Mouse (Mus musculus): ENCODE data around the gene Gm20708. TPM values are rescaled to one million over a fixed set of nuclear protein-coding genes. Genes with fewer than 3 reads are reported as not detected.
A peak's percentile ranks its signal among the peaks of the same experiment; 100 is the strongest.

Gm20708 gene
- polyA plus RNA-seq, 1 experiment from 2014 or later = 0.29 TPM

- Histone ChIP-seq H3K36me3 (ENCODE audit: control insufficient read depth, insufficient read depth, low read length) (peaks cover 8% of the 10 kb centered on the region), H3K27ac (ENCODE audit: low read length) (no peak overlapping the region)
Measured at GRCm38 (mm10) chr11:117769683-117770047, 39.8 kb upstream of the Gm20708 start.

GRCm38 (mm10) chr11:117770407-117770806 is 39.1 kb upstream of the Gm20708 start:
- Histone ChIP-seq H3K4me3 (ENCODE audit: low read length) (no peak overlapping the region), H3K4me2 (ENCODE audit: low read depth, low read length) (no peak overlapping the region), H3K9ac (ENCODE audit: low read depth, low read length) (no peak overlapping the region), H3K27ac (ENCODE audit: low read length) (no peak overlapping the region; the same call in 1 of the 2 replicates), H3K27me3 (replicated peaks; ENCODE audit: control insufficient read depth, insufficient read depth, low read length) (no peaks in the 10 kb centered on the region), H3K9me3 (ENCODE audit: control insufficient read depth, low read length) (no peaks in the 10 kb centered on the region), H3K4me1 (ENCODE audit: control insufficient read depth, insufficient read depth, low read length) (peaks cover 16% of the 10 kb centered on the region), H3K36me3 (ENCODE audit: control insufficient read depth, insufficient read depth, low read length) (peaks cover 5% of the 10 kb centered on the region; the same call in 1 of the 2 replicates)
- WGBS = 65% methylated on average over 10 of the region's 10 CpGs
- no peak for ATAC-seq

More at GRCm38 (mm10) chr11:117769683-117770047, 39.8 kb upstream of the Gm20708 start:
- Histone ChIP-seq H3K9ac (ENCODE audit: low read depth, low read length) (no peak overlapping the region), H3K4me2 (ENCODE audit: low read depth, low read length) (no peak overlapping the region), H3K9me3 (ENCODE audit: control insufficient read depth, low read length) (no peaks in the 10 kb centered on the region), H3K4me3 (ENCODE audit: low read length) (no peak overlapping the region), H3K27me3 (replicated peaks; ENCODE audit: control insufficient read depth, insufficient read depth, low read length) (no peaks in the 10 kb centered on the region), H3K4me1 (ENCODE audit: control insufficient read depth, insufficient read depth, low read length) (peaks cover 16% of the 10 kb centered on the region)
- 55% methylated on average over 7 of the region's 7 CpGs for WGBS
- ATAC-seq = no peak

- Histone ChIP-seq H3K4me3 (ENCODE audit: low read length) (no peak overlapping the region), H3K4me2 (ENCODE audit: low read depth, low read length) (no peak overlapping the region), H3K27me3 (replicated peaks; ENCODE audit: control insufficient read depth, insufficient read depth, low read length) (no peaks in the 10 kb centered on the region), H3K36me3 (ENCODE audit: control insufficient read depth, insufficient read depth, low read length) (peaks cover 1% of the 10 kb centered on the region; the same call in 1 of the 2 replicates), H3K27ac (ENCODE audit: low read length) (no peak overlapping the region), H3K9me3 (ENCODE audit: control insufficient read depth, low read length) (no peaks in the 10 kb centered on the region), H3K9ac (ENCODE audit: low read depth, low read length) (no peak overlapping the region), H3K4me1 (ENCODE audit: control insufficient read depth, insufficient read depth, low read length) (peaks cover 16% of the 10 kb centered on the region)
- no peak for ATAC-seq
- WGBS = 94% methylated on average over 7 of the region's 7 CpGs
Measured at GRCm38 (mm10) chr11:117772352-117772751, 37.1 kb upstream of the Gm20708 start.

- no peak overlapping the region for H3K9ac ChIP-seq (ENCODE audit: low read depth, low read length)
- no peak overlapping the region for H3K4me2 ChIP-seq (ENCODE audit: low read depth, low read length)
- H3K27ac ChIP-seq (ENCODE audit: low read length) = no peak overlapping the region
- no peak overlapping the region for H3K4me3 ChIP-seq (ENCODE audit: low read length)
- H3K9me3 ChIP-seq (ENCODE audit: control insufficient read depth, low read length) = no peaks in the 10 kb centered on the region
- H3K27me3 ChIP-seq (replicated peaks; ENCODE audit: control insufficient read depth, insufficient read depth, low read length) = no peaks in the 10 kb centered on the region
- H3K4me1 ChIP-seq (ENCODE audit: control insufficient read depth, insufficient read depth, low read length) = peaks cover 18% of the 10 kb centered on the region
- no peak for ATAC-seq
- 94% methylated on average over 10 of the region's 10 CpGs for WGBS
- peaks cover 3% of the 10 kb centered on the region; the same call in 1 of the 2 replicates for H3K36me3 ChIP-seq (ENCODE audit: control insufficient read depth, insufficient read depth, low read length)
Measured at GRCm38 (mm10) chr11:117774925-117775324, 34.5 kb upstream of the Gm20708 start.

GRCm38 (mm10) chr11:117775540-117775939 is 33.9 kb upstream of the Gm20708 start:
- H3K4me1 ChIP-seq (ENCODE audit: control insufficient read depth, insufficient read depth, low read length) = peaks cover 19% of the 10 kb centered on the region
- H3K36me3 ChIP-seq (ENCODE audit: control insufficient read depth, insufficient read depth, low read length) = peaks cover 3% of the 10 kb centered on the region; the same call in 1 of the 2 replicates
- no peak for ATAC-seq
- no peaks in the 10 kb centered on the region for H3K9me3 ChIP-seq (ENCODE audit: control insufficient read depth, low read length)
- no peak overlapping the region for H3K4me3 ChIP-seq (ENCODE audit: low read length)
- H3K9ac ChIP-seq (ENCODE audit: low read depth, low read length) = no peak overlapping the region
- no peaks in the 10 kb centered on the region for H3K27me3 ChIP-seq (replicated peaks; ENCODE audit: control insufficient read depth, insufficient read depth, low read length)
- no peak overlapping the region for H3K4me2 ChIP-seq (ENCODE audit: low read depth, low read length)
- 86% methylated on average over 13 of the region's 13 CpGs for WGBS
- no peak overlapping the region for H3K27ac ChIP-seq (ENCODE audit: low read length)

GRCm38 (mm10) chr11:117776085-117776792 is 33.2 kb upstream of the Gm20708 start:
- H3K4me1 ChIP-seq (ENCODE audit: control insufficient read depth, insufficient read depth, low read length) = peaks cover 24% of the 10 kb centered on the region
- WGBS = 92% methylated on average over 14 of the region's 14 CpGs
- H3K9me3 ChIP-seq (ENCODE audit: control insufficient read depth, low read length) = no peaks in the 10 kb centered on the region
- H3K4me3 ChIP-seq (ENCODE audit: low read length) = no peak overlapping the region
- no peaks in the 10 kb centered on the region for H3K27me3 ChIP-seq (replicated peaks; ENCODE audit: control insufficient read depth, insufficient read depth, low read length)
- H3K27ac ChIP-seq (ENCODE audit: low read length) = no peak overlapping the region
- no peak overlapping the region for H3K9ac ChIP-seq (ENCODE audit: low read depth, low read length)
- H3K4me2 ChIP-seq (ENCODE audit: low read depth, low read length) = no peak overlapping the region
- ATAC-seq = no peak
- H3K36me3 ChIP-seq (ENCODE audit: control insufficient read depth, insufficient read depth, low read length) = peaks cover 3% of the 10 kb centered on the region; the same call in 1 of the 2 replicates

- H3K4me2 ChIP-seq (ENCODE audit: low read depth, low read length) = no peak overlapping the region
- H3K4me1 ChIP-seq (ENCODE audit: control insufficient read depth, insufficient read depth, low read length) = peaks cover 31% of the 10 kb centered on the region
- no peak for ATAC-seq
- no peak overlapping the region for H3K4me3 ChIP-seq (ENCODE audit: low read length)
- H3K27ac ChIP-seq (ENCODE audit: low read length) = no peak overlapping the region
- no peaks in the 10 kb centered on the region for H3K27me3 ChIP-seq (replicated peaks; ENCODE audit: control insufficient read depth, insufficient read depth, low read length)
- peaks cover 3% of the 10 kb centered on the region; the same call in 1 of the 2 replicates for H3K36me3 ChIP-seq (ENCODE audit: control insufficient read depth, insufficient read depth, low read length)
- WGBS = 81% methylated on average over 5 of the region's 5 CpGs
- H3K9me3 ChIP-seq (ENCODE audit: control insufficient read depth, low read length) = no peaks in the 10 kb centered on the region
- H3K9ac ChIP-seq (ENCODE audit: low read depth, low read length) = no peak overlapping the region
Measured at GRCm38 (mm10) chr11:117777111-117777510, 32.4 kb upstream of the Gm20708 start.

- no peak overlapping the region for H3K4me2 ChIP-seq (ENCODE audit: low read depth, low read length)
- H3K4me1 ChIP-seq (ENCODE audit: control insufficient read depth, insufficient read depth, low read length) = peaks cover 35% of the 10 kb centered on the region
- H3K27ac ChIP-seq (ENCODE audit: low read length) = no peak overlapping the region
- no peaks in the 10 kb centered on the region for H3K9me3 ChIP-seq (ENCODE audit: control insufficient read depth, low read length)
- H3K27me3 ChIP-seq (replicated peaks; ENCODE audit: control insufficient read depth, insufficient read depth, low read length) = no peaks in the 10 kb centered on the region
- no peak overlapping the region for H3K4me3 ChIP-seq (ENCODE audit: low read length)
- no peak for ATAC-seq
- whole genome bisulfite sequencing = 95% methylated on average over 11 of the region's 11 CpGs
- H3K9ac ChIP-seq (ENCODE audit: low read depth, low read length) = no peak overlapping the region
- peaks cover 3% of the 10 kb centered on the region; the same call in 1 of the 2 replicates for H3K36me3 ChIP-seq (ENCODE audit: control insufficient read depth, insufficient read depth, low read length)
Measured at GRCm38 (mm10) chr11:117778031-117778430, 31.4 kb upstream of the Gm20708 start.

GRCm38 (mm10) chr11:117778851-117779433 is 30.5 kb upstream of the Gm20708 start:
- no peak for ATAC-seq
- Histone ChIP-seq H3K9ac (ENCODE audit: low read depth, low read length) (peak overlapping the region; percentile 77), H3K4me2 (ENCODE audit: low read depth, low read length) (peak overlapping the region; percentile 91), H3K27me3 (replicated peaks; ENCODE audit: control insufficient read depth, insufficient read depth, low read length) (no peaks in the 10 kb centered on the region), H3K4me1 (ENCODE audit: control insufficient read depth, insufficient read depth, low read length) (peaks cover 42% of the 10 kb centered on the region), H3K9me3 (ENCODE audit: control insufficient read depth, low read length) (no peaks in the 10 kb centered on the region), H3K36me3 (ENCODE audit: control insufficient read depth, insufficient read depth, low read length) (peaks cover 3% of the 10 kb centered on the region; the same call in 1 of the 2 replicates), H3K27ac (ENCODE audit: low read length) (peak overlapping the region; percentile 92), H3K4me3 (ENCODE audit: low read length) (peak overlapping the region; percentile 64)
- WGBS = 43% methylated on average over 12 of the region's 12 CpGs

Measured in intestine, embryonic 16.5 days (tissue).